Mouse (Mus musculus): ENCODE data around the gene Armcx5.
"Not testable (repeated sequence)": the region's sequence is repeated elsewhere in the genome, so short reads cannot be mapped to it uniquely, and the experiment has no call there.

- not testable (repeated sequence) for TF ChIP-seq CTCF (IDR thresholded peaks at IDR 0.05; ENCODE audit: control insufficient read depth, insufficient read depth, low read length); POLR2A (IDR thresholded peaks at IDR 0.05; ENCODE audit: borderline replicate concordance, control insufficient read depth, low read depth, low read length)
Measured at GRCm38 (mm10) chrX:135745376-135745775, 2.8 kb downstream of the Armcx5 start.
